Mouse (Mus musculus) limb, embryonic 14.5 days (tissue): ENCODE data around the gene Zfand3. TPM values are rescaled to one million over a fixed set of nuclear protein-coding genes. Genes with fewer than 3 reads are reported as not detected.

Experiments
- ATAC-seq: fragments of 200-750 bp; cut with Nextera tagmentation; 2 replicates; pipeline ENCODE4 v1.8.0; 2017; ENCODE audit warnings: low read depth, moderate number of reproducible peaks, moderate TSS enrichment; ENCODE audit not compliant: low FRiP score
- DNase-seq: peaks from one replicate; pipeline ENCODE4 v3.0.0-alpha.2; 2015; ENCODE audit warnings: low spot score
- H3K27ac ChIP-seq: fragments of 300-500 bp; sonication (generic); replicated peaks from 2 replicates; pipeline ENCODE4 v1.5.1; 2014; ENCODE audit warnings: low read depth, mild to moderate bottlenecking, low read length, moderate library complexity, mixed read lengths
- H3K27me3 ChIP-seq: fragments of 300-500 bp; sonication (generic); 2 replicates; pipeline ENCODE4 v1.6.1; 2014; ENCODE audit warnings: low read length, mixed read lengths; ENCODE audit not compliant: control insufficient read depth, insufficient read depth
- H3K36me3 ChIP-seq: fragments of 300-500 bp; sonication (generic); 2 replicates; pipeline ENCODE4 v1.6.1; 2014; ENCODE audit warnings: mild to moderate bottlenecking, low read length, moderate library complexity, mixed read lengths; ENCODE audit not compliant: control insufficient read depth, insufficient read depth
- H3K4me1 ChIP-seq: fragments of 300-500 bp; sonication (generic); 2 replicates; pipeline ENCODE4 v1.6.1; 2014; ENCODE audit warnings: antibody characterized with exemption, low read length, mixed read lengths; ENCODE audit not compliant: control insufficient read depth, insufficient read depth
- H3K4me2 ChIP-seq: fragments of 300-500 bp; sonication (generic); replicated peaks from 2 replicates; pipeline ENCODE4 v1.6.1; 2014; ENCODE audit warnings: low read depth, mild to moderate bottlenecking, low read length, moderate library complexity; ENCODE audit not compliant: severe bottlenecking
- H3K4me3 ChIP-seq: fragments of 300-500 bp; sonication (generic); replicated peaks from 2 replicates; pipeline ENCODE4 v1.5.1; 2014; ENCODE audit warnings: low read length
- H3K9ac ChIP-seq: fragments of 300-500 bp; sonication (generic); 2 replicates; pipeline ENCODE4 v1.6.1; 2014; ENCODE audit warnings: mild to moderate bottlenecking, low read depth, low read length, moderate library complexity; ENCODE audit not compliant: severe bottlenecking
- H3K9me3 ChIP-seq: fragments of 300-500 bp; sonication (generic); 2 replicates; pipeline ENCODE4 v1.6.1; 2016; ENCODE audit warnings: low read length; ENCODE audit not compliant: control insufficient read depth
- POLR2A ChIP-seq: fragments of 200-500 bp; IDR thresholded peaks from 2 replicates; pipeline ENCODE4 v1.8.0; 2012; ENCODE audit warnings: inconsistent platforms, mild to moderate bottlenecking, moderate library complexity, borderline replicate concordance; ENCODE audit not compliant: insufficient read depth, insufficient read length; ENCODE audit errors: extremely low read depth
- WGBS: fragments of 180-500 bp; shearing (Covaris S2); extraction: QIAGEN DNeasy Blood & Tissue Kit; methylation state at CpG from one replicate; pipeline ENCODE4 v1.1.7; 2014; 5-methylcytosine and 5-hydroxymethylcytosine counted together
- polyA plus RNA-seq, 2 experiments: library from polyadenylated mRNA; depleted of rRNA in 1 of 2; stranded (reverse) in 1 of 2; unstranded in 1 of 2; fragments of >200 nt; fragmentation: Nextera tagmentation in 1 of 2; extraction: Ambion mirVana in 1 of 2; gene quantifications; 2 replicates each; pipeline versions ENCODE4 v1.2.1 to v1.2.3; 2012 to 2014

Zfand3 gene
- polyA plus RNA-seq, 2 experiments, result 43.1 to 107 TPM

DNA sequence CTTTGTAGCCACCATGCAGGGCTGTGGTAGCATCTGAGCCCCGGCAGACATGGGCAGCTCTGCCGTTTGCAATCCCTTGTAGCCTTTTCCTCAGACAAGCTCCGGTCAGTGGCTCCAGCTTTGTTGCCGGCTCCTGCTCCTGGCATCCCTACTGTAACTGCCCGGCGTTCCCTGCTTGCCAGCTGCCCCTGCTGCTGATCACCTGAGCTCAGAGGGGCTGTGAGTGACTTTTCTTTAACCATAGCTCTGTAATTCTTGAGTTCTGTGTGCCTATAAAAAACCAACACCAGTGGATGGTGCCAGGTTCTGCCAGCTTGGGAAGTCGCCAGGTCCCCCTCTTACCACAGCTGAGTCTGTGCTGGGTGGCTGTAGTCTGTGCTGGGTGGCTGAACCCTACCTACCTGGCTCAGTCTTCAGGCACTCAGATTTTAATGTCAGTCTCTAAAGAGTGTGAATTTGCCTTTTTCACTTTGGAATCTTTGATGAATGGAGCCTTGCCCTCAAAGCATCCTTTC is 150.9 kb downstream of the Zfand3 start:
- DNase-seq (no peak), ATAC-seq (no peak)
- Histone ChIP-seq H3K9me3 (no peaks in the 10 kb centered on the region), H3K27me3 (no peaks in the 10 kb centered on the region), H3K27ac (no peak overlapping the region), H3K4me2 (no peak overlapping the region), H3K36me3 (0 out of 2 replicates have a peak, but pooled peaks cover 5% of the 10 kb centered on the region), H3K4me3 (no peak overlapping the region), H3K9ac (no peak overlapping the region), H3K4me1 (peaks cover 8% of the 10 kb centered on the region; the same call in 1 of the 2 replicates)
- TF ChIP-seq POLR2A, result no peak
- 75% methylated on average over 7 of the region's 7 CpGs for WGBS

DNA sequence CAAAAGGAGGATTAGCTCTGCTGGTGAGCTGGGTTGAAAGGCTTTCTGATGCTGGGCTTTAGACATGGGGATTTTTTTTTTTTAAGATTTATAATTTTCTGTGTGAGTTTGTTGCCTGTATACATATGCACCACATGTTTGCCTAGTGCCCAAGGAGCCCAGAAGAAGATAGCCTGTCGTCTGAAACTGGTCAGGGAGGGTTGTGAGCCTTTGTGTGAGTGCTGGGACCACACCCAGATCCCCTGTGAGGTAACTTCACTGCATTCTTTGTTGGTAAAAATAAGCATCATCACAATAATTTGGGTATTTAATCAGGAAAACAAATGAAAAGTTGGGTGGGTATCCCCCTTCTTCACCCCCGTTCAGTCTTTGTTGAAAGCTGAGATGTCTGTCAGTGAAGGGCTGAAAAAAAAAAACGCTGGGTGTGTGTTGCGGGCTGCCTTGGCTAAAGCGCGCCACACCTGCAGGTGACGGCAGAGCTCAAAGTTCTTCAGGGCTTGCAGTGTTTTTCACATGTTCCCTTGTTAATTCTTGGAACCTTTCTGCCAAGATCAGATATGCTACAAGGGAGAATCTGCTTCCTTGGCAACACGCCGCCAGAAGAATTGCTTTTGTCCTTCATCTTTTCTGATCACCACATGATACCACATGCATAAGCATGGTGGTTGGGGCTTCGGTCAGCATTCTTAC is 154.0 kb downstream of the Zfand3 start:
- TF ChIP-seq POLR2A, result no peak
- Histone ChIP-seq H3K4me2 (no peak overlapping the region), H3K36me3 (0 out of 2 replicates have a peak, but pooled peaks cover 4% of the 10 kb centered on the region), H3K27me3 (no peaks in the 10 kb centered on the region), H3K9ac (no peak overlapping the region), H3K4me3 (no peak overlapping the region), H3K9me3 (no peaks in the 10 kb centered on the region), H3K4me1 (peaks cover 8% of the 10 kb centered on the region; the same call in 1 of the 2 replicates), H3K27ac (no peak overlapping the region)
- WGBS, result 70% methylated on average over 10 of the region's 10 CpGs
- DNase-seq (no peak), ATAC-seq (no peak)

DNA sequence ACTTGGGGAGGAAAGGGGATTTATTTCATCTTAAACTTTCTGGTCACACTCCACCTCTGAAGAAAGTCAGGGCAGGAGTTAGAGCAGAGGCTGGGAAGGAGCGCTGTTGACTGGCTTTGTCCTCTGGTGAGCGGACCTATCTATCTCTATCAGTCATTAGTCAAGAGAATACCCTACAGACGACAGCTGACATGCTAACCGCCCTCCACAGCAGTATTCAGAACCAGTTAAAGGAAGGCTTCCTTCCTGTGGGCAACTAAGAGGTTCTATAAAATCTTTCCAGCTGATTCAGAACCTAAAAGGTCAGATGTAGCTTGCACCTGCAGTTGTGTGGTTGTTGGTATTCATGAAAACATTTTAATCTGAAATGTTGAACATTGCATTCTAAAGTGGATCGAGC is 154.8 kb downstream of the Zfand3 start:
- 73% methylated on average over 5 of the region's 5 CpGs for WGBS
- no peak for TF ChIP-seq POLR2A
- H3K27me3 ChIP-seq, result no peaks in the 10 kb centered on the region
- no peak overlapping the region for H3K4me2 ChIP-seq
- DNase-seq (no peak), ATAC-seq (no peak)
- peaks cover 4% of the 10 kb centered on the region; the same call in 1 of the 2 replicates for H3K4me1 ChIP-seq
- H3K27ac ChIP-seq, result no peak overlapping the region
- no peak overlapping the region for H3K9ac ChIP-seq
- H3K4me3 ChIP-seq, result no peak overlapping the region
- H3K36me3 ChIP-seq, result 0 out of 2 replicates have a peak, but pooled peaks cover 2% of the 10 kb centered on the region
- H3K9me3 ChIP-seq, result no peaks in the 10 kb centered on the region

DNA sequence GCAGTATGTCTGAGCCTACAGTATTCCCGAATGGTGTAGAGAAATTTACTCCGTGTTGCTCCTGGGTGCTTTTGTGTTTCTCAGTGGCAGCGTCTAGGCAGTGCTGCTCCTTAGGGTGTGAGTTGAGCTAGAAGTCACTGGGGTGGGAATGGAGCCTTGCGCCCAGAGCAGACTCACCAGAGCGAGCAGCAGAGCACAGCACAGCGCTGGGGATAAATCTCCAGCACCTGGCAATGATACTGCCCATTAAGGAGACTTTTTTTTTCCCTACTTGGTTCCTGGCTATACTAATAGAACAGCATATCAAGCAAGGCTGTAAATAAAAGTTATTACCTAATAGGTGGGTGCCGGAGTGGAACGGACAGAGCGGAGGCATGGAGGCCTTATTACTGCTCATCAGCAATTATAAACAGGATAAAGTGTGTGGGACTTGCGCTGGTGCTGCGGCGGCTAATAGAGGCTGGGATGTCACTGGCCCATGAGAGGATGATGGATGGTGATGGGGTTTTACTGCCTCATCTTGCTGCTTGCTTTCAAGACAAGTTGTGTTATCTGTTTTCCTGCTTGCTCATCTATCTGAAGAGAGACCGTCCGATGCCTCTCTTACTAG is 156.4 kb downstream of the Zfand3 start:
- Histone ChIP-seq H3K4me1 (no peaks in the 10 kb centered on the region), H3K27me3 (no peaks in the 10 kb centered on the region), H3K4me2 (no peak overlapping the region), H3K9ac (no peak overlapping the region), H3K4me3 (no peak overlapping the region), H3K36me3 (no peaks in the 10 kb centered on the region), H3K27ac (no peak overlapping the region), H3K9me3 (no peaks in the 10 kb centered on the region)
- no peak for DNase-seq
- WGBS, result 68% methylated on average over 14 of the region's 14 CpGs
- TF ChIP-seq POLR2A, result no peak
- ATAC-seq, result no peak

DNA sequence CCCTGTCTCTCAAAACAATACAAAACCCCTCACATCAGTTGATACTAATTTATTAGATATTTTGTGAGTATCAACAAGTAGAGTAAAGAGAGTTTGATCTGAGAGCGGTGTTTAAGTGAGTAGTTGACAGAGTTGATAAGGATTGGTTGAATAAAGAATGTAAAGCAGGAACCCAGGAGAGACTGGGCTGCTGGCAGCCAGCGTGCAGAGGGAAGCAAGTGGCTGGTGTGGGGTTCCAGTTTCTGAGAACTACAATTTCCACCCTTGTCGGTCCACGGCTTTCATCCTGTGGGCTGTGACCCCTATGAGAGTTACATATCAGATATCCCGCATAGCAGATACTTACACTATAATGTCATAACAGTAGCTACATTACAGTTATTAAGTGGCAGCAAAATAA is 158.4 kb downstream of the Zfand3 start:
- TF ChIP-seq POLR2A, result no peak
- Histone ChIP-seq H3K9ac (no peak overlapping the region), H3K27ac (no peak overlapping the region), H3K4me2 (no peak overlapping the region), H3K4me1 (no peaks in the 10 kb centered on the region), H3K9me3 (no peaks in the 10 kb centered on the region), H3K27me3 (no peaks in the 10 kb centered on the region), H3K4me3 (no peak overlapping the region), H3K36me3 (peaks cover 4% of the 10 kb centered on the region; the same call in 1 of the 2 replicates)
- DNase-seq (no peak), ATAC-seq (no peak)
- 82% methylated on average over 5 of the region's 5 CpGs for WGBS
